Mouse (Mus musculus): Measurements from ENCODE around the gene Slc4a1. TPM values are rescaled to one million over a fixed set of nuclear protein-coding genes. Genes with fewer than 3 reads are reported as not detected.

Gene Slc4a1
- polyA plus RNA-seq, 1 experiment, result not detected

DNA sequence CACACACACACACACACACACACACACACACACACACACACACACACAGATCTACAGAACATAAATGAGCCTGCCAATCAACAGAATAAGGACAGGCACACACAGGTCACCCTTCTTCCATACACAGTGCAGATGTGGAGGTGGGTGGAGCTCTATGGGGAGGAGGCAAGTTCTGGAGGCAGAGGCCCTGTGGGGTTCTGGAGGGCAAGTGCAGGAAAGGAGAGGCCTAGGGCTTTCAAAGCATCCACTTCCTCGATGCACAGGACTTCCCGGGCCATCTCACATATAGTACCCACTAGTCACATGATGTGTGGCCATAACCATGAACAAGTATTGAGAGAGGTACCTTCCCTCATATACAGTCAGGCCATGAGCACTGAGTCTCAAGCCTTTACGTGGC lies 10.5 kb downstream of the Slc4a1 start:
- no peaks in the 10 kb centered on the region for H3K4me1 ChIP-seq (ENCODE audit: control insufficient read depth, insufficient read depth, insufficient read length, low read length)
- no peak overlapping the region for H3K4me3 ChIP-seq (ENCODE audit: insufficient read depth, low read depth, low read length)
- H3K27ac ChIP-seq (replicated peaks; ENCODE audit: low read depth, low read length), result no peak overlapping the region

DNA sequence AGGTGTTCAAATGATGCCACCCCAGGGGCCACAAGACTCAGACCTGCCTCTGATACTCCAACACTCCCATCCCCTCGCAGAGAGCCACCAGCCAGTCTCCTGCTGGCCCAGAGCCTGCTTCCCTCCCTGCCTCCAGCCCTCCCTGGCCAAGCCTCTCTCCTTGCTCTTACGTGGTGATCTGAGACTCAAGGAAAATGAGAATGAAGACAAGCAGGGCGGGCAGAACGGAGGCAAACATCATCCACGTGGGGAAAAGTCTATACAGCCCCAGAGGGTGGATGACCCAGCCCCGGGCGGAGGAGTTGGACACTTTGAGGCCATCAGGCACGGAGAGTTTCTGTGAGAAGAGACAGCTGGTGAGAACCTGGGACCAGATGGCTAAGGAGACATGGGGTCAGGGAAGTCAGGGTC lies 13.0 kb downstream of the Slc4a1 start:
- H3K4me1 ChIP-seq (ENCODE audit: control insufficient read depth, insufficient read depth, insufficient read length, low read length), result no peaks in the 10 kb centered on the region
- H3K4me3 ChIP-seq (ENCODE audit: insufficient read depth, low read depth, low read length), result no peak overlapping the region
- H3K27ac ChIP-seq (replicated peaks; ENCODE audit: low read depth, low read length), result no peak overlapping the region

DNA sequence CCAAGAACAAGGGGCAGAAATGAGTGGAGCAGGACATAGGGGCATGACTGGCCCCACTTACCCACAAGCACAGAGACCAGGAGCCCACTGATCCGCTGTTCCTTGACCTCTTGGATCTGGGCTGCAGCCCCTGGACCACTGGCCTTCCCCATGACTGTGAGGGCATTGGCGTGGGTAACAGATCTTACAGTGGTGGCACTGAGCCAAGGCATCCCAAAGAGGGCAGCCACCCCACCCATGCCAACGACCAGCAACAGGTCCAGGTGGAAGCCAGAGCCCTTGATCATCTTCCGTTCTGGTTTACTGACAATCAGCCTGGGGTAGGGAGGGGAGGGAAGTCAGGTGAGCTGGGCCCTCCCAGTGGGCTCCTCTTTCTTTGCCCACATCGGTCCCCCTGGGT lies 13.6 kb downstream of the Slc4a1 start:
- Histone ChIP-seq H3K4me3 (ENCODE audit: insufficient read depth, low read depth, low read length) (no peak overlapping the region), H3K4me1 (ENCODE audit: control insufficient read depth, insufficient read depth, insufficient read length, low read length) (0 out of 2 replicates have a peak, but pooled peaks cover 4% of the 10 kb centered on the region), H3K27ac (replicated peaks; ENCODE audit: low read depth, low read length) (no peak overlapping the region)

DNA sequence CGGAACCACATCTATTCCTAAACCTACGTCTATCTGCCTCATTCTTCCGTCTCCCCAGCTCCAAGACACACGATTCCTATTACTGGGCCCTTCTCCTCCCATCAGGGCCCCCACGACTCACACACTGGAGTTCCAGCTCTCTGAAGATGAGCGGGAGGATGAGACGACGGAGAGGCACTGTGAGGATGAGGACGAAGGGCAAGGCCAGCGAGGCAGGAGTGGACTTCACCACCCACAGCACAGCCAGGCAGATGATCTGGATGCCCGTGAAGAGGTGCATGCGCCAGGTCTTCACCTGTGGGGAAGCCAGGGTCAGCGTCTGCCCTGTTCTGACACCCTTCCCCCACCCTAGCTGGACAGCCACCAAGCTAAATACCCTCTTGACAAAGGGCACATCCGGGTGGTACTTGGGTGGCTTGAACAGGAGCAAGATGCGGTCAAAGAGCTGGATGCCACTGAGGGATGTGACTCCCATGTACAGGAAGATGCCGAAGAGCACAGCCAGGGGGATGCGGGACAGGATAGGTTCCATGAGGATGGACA lies 15.0 kb downstream of the Slc4a1 start:
- Histone ChIP-seq H3K4me3 (ENCODE audit: insufficient read depth, low read depth, low read length) (no peak overlapping the region), H3K27ac (replicated peaks; ENCODE audit: low read depth, low read length) (no peak overlapping the region), H3K4me1 (ENCODE audit: control insufficient read depth, insufficient read depth, insufficient read length, low read length) (0 out of 2 replicates have a peak, but pooled peaks cover 4% of the 10 kb centered on the region)

DNA sequence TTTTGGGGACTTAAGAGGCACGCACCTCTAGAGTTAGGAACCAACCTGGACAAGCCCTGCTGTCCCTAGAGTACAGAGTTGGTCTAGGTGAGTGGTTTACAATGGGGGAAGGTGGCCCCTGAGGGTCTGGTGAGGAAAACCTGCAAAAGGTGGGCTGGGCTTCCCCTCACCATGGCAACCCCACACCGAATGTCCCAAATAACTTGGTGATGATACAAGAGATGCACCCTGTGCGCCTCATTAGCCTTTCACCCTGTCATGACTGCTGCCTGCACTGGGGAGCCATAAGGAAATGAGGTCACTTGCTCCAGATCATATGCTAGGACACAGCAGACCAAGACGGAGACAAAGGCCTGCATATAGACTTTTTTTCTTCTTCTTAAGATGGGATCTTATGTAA lies 15.6 kb downstream of the Slc4a1 start:
- 0 out of 2 replicates have a peak, but pooled peaks cover 4% of the 10 kb centered on the region for H3K4me1 ChIP-seq (ENCODE audit: control insufficient read depth, insufficient read depth, insufficient read length, low read length)
- H3K4me3 ChIP-seq (ENCODE audit: insufficient read depth, low read depth, low read length), result no peak overlapping the region
- no peak overlapping the region for H3K27ac ChIP-seq (replicated peaks; ENCODE audit: low read depth, low read length)

DNA sequence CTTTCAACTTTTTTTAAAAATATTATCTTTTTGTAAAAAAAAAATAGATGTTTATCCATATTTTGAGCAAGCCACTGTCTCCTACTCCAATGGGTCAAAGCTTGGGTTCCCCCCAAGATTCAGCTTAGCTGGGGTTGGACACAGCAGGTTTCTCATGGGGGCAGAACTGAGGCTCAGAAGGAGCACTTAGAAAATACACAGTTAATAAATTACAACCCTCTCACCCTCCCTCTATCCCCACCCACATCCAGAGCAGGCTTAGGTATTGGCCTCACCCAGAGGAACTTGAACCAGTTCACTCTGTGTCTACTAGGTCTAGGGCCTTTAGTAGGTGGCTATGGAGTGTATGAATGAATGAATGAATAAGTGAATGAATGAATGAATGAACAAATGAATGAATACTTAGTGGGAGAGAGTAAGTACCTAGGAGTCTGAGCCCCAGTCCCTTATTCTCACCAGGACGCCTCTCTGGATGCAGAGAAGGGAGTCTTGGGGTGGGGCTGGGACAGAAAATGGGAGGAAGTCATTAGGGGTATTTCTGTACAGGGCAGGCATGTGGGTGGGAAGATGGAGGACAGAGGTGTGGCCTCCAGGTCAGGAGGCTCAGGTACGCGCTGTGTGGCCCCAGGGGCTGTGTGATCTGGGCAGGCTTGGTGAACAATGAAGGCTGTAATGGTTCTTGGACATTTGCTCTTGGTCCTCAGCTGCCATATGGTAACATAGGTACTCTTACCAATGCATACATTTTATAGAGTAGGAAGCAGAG lies 16.6 kb downstream of the Slc4a1 start:
- Histone ChIP-seq H3K4me1 (ENCODE audit: control insufficient read depth, insufficient read depth, insufficient read length, low read length) (0 out of 2 replicates have a peak, but pooled peaks cover 4% of the 10 kb centered on the region), H3K27ac (replicated peaks; ENCODE audit: low read depth, low read length) (no peak overlapping the region), H3K4me3 (ENCODE audit: insufficient read depth, low read depth, low read length) (no peak overlapping the region)

DNA sequence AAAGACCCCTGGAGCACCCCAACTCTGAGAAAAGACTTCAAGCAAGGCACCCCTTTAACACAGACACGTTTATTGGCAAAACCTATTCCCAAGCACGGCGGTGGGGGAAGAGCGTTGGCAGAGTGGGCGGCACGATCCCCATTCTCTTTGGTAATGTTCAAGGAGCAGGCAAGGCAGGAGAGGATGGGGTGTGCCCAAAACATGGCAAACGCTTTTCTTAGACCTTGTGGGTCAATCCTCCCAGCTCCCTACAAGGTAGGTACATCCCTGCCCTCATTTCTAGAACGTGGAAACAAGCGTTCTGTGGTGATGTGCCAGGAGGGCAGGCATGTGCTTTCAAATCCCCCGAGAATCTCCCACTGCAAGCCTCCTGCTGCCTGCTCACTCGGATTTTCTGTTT lies 17.2 kb downstream of the Slc4a1 start:
- H3K4me1 ChIP-seq (ENCODE audit: control insufficient read depth, insufficient read depth, insufficient read length, low read length), result 0 out of 2 replicates have a peak, but pooled peaks cover 4% of the 10 kb centered on the region
- no peak overlapping the region for H3K27ac ChIP-seq (replicated peaks; ENCODE audit: low read depth, low read length)
- H3K4me3 ChIP-seq (ENCODE audit: insufficient read depth, low read depth, low read length), result no peak overlapping the region

DNA sequence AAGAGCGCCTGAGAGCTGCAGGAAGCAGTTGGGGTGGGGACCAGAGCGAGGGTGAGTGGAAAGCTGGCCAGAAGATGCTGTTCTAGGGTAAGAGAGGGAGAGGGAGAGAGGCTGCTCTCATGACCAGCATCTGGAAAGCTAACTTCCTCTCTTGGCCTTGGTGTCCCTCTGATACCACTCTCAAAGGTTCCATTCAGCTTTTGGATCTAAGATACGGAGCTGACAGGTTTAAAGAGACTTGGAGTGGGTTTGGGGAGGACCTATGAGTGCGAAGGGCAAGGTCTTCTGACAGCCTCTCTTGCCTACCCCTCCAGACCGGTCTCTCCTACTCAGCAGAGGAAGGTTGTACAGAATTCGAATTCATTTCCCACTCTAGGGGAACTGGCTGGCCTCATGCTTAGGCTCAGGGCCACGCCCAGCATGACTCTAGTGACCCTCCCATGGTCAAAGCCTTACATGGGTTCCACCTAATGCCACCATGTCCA lies 17.9 kb downstream of the Slc4a1 start:
- H3K4me1 ChIP-seq (ENCODE audit: control insufficient read depth, insufficient read depth, insufficient read length, low read length), result 0 out of 2 replicates have a peak, but pooled peaks cover 4% of the 10 kb centered on the region
- H3K4me3 ChIP-seq (ENCODE audit: insufficient read depth, low read depth, low read length), result no peak overlapping the region
- H3K27ac ChIP-seq (replicated peaks; ENCODE audit: low read depth, low read length), result no peak overlapping the region

DNA sequence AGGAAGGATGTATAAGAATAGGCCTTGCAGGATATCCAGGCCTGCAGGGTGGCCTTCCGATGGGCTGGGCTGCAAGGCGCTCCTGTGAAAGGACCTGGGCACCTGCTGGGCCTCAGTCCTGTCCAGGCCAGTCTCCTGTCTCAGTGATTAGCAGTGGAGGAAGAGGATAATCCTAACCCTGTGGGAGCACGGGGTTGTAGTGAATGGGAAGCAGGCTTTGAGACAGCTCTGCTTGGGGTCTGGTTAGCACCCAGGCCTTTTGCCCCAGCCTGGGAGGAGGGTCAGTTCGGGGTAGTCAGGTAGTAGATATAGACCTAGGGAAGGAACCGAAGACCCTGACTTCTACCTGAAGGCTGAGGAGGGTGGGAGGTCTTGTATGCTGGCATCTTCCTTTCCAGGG lies 18.3 kb downstream of the Slc4a1 start:
- Histone ChIP-seq H3K4me3 (ENCODE audit: insufficient read depth, low read depth, low read length) (no peak overlapping the region), H3K27ac (replicated peaks; ENCODE audit: low read depth, low read length) (no peak overlapping the region), H3K4me1 (ENCODE audit: control insufficient read depth, insufficient read depth, insufficient read length, low read length) (0 out of 2 replicates have a peak, but pooled peaks cover 4% of the 10 kb centered on the region)

DNA sequence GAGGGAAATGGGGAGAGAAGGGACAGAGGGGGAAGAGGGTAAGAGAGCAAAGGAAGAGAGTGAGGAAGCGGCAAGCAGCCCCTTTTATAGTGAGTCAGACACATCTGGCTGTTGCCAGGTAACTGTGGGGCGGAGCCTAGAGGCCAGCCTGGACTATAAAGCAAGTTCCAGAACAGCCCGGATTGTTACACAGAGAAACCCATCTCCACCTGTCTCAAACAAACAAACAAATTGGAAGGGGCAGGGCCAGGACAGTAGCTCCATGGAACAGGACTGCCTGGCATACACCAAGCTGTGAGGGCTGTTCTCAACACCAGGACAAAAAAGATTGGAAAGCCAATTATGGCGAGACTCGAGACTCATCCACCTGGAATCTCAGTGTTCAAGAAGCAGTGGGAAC lies 19.1 kb downstream of the Slc4a1 start:
- 0 out of 2 replicates have a peak, but pooled peaks cover 4% of the 10 kb centered on the region for H3K4me1 ChIP-seq (ENCODE audit: control insufficient read depth, insufficient read depth, insufficient read length, low read length)
- no peak overlapping the region for H3K4me3 ChIP-seq (ENCODE audit: insufficient read depth, low read depth, low read length)
- no peak overlapping the region for H3K27ac ChIP-seq (replicated peaks; ENCODE audit: low read depth, low read length)

DNA sequence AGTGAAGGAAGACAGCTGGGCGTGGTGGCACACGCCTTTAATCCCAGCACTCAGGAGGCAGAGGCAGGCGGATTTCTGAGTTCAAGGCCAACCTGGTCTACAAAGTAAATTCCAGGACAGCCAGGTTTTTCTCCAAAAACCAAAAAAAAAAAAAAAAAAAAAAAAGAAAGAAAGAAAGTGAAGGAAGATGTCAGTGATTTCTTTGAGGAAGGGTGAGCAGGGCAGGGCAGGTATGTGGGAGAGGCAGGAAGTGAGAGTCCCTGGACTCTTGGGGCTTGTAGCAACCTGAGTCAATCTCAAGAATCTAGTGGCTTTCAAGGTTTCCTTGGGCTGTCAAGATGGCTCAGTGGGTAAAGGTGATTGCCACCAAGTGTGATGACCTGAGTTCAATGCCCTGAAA lies 21.5 kb downstream of the Slc4a1 start:
- 0 out of 2 replicates have a peak, but pooled peaks cover 4% of the 10 kb centered on the region for H3K4me1 ChIP-seq (ENCODE audit: control insufficient read depth, insufficient read depth, insufficient read length, low read length)
- H3K4me3 ChIP-seq (ENCODE audit: insufficient read depth, low read depth, low read length), result no peak overlapping the region
- no peak overlapping the region for H3K27ac ChIP-seq (replicated peaks; ENCODE audit: low read depth, low read length)

DNA sequence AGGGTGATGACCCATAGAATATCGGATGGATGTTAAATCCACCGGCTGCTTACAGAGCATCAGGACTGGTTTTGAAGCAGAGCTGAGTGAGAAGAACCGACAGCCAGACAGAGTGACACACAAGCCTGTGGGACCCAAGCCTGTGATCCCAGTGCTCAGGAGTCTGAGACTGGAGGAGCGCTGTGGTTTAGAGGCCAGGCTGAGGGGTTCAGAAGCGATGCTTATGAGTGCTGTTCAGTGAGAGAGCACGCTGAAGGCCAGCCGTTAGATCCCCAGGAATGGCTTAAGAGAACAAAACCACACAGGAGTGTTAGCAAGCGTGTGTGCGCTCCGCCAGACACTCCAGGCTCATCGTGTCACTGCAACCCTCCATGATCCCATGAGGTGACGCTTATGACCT lies 23.3 kb downstream of the Slc4a1 start:
- Histone ChIP-seq H3K4me1 (ENCODE audit: control insufficient read depth, insufficient read depth, insufficient read length, low read length) (peaks cover 12% of the 10 kb centered on the region), H3K27ac (replicated peaks; ENCODE audit: low read depth, low read length) (no peak overlapping the region), H3K4me3 (ENCODE audit: insufficient read depth, low read depth, low read length) (no peak overlapping the region)

DNA sequence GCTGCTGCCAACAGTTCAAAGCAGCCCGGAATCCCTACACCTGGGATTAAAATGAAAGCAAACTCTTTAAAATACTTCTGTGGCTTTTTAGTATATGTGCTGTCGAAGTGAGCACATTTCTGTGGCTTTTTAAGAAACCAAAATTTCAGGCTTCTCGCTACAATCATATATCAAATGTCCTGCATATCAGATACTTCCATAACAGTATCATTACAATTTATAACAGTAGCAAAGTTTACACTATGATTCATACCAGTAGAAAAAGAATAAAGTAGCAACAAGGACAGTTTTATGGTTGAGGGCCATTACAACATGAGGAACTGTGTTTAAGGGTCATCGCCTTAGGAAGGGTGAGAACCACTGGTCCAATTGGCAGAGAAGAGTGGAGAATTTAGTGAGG lies 24.9 kb downstream of the Slc4a1 start:
- no peak overlapping the region for H3K27ac ChIP-seq (replicated peaks; ENCODE audit: low read depth, low read length)
- peaks cover 10% of the 10 kb centered on the region for H3K4me1 ChIP-seq (ENCODE audit: control insufficient read depth, insufficient read depth, insufficient read length, low read length)
- no peak overlapping the region for H3K4me3 ChIP-seq (ENCODE audit: insufficient read depth, low read depth, low read length)

DNA sequence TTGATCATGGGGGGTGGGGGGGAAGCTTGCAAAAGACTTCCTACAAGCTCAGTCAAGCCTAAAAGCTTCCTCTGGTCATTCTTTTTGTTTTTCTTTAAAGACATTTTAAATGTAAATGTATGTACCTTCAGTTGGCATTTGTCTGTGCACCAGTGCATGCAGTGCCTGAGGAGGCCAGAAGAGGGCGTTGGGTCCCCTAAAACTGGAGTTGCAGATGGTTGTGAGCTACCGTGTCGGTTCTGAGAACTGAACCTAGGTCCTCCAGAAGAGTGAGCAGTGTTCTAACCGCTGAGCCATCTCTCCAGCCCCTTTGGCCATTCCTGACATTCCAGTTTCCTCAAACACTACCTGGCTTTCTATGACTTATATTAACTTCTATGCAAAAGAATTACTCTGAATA lies 26.4 kb downstream of the Slc4a1 start:
- H3K27ac ChIP-seq (replicated peaks; ENCODE audit: low read depth, low read length), result no peak overlapping the region
- H3K4me1 ChIP-seq (ENCODE audit: control insufficient read depth, insufficient read depth, insufficient read length, low read length), result peaks cover 12% of the 10 kb centered on the region
- no peak overlapping the region for H3K4me3 ChIP-seq (ENCODE audit: insufficient read depth, low read depth, low read length)

DNA sequence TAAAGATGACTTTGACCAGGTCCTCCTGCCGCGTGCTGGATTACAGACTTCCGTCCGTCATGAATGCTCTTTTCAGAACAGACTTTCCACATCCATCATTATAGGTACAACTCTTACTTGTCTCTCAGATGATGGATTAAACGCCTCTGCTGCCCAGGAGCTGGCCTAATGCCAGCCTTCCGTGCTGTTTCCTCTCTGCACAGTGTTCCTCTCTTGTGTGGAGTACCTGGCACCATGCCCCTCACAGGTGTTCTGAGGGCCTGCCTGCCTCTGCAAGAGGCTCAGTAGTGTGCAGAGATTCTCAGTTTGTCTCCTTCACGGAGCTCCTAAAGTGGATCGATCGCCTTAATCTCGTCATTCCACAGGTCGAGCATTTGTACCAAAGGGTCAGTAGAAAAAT lies 26.8 kb downstream of the Slc4a1 start:
- H3K4me3 ChIP-seq (ENCODE audit: insufficient read depth, low read depth, low read length), result no peak overlapping the region
- H3K27ac ChIP-seq (replicated peaks; ENCODE audit: low read depth, low read length), result peak overlapping the region; percentile 95
- H3K4me1 ChIP-seq (ENCODE audit: control insufficient read depth, insufficient read depth, insufficient read length, low read length), result peaks cover 12% of the 10 kb centered on the region

DNA sequence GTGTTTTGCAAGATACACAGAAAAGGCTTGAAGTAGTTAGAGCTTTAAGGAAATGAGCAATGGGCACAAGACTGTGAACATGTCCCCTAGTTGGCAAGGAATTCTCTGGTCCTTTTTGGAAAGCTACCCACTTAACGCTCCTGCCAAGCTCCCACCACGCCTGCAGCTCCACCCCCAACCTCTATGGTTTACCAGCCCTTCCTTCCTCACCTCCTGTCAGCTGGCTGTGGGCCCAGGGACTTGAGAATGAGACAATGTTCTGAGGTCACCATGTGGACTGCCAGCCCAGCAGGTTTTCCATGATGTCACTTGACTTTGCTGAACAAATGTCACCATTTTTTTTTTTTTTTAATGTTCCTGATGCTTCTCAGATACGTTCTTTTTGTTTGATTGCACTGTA lies 27.4 kb downstream of the Slc4a1 start:
- H3K27ac ChIP-seq (replicated peaks; ENCODE audit: low read depth, low read length), result peak overlapping the region; percentile 95
- peaks cover 12% of the 10 kb centered on the region for H3K4me1 ChIP-seq (ENCODE audit: control insufficient read depth, insufficient read depth, insufficient read length, low read length)
- no peak overlapping the region for H3K4me3 ChIP-seq (ENCODE audit: insufficient read depth, low read depth, low read length)
